Mouse (Mus musculus) ES-Bruce4 (cell line): ENCODE measurements at regions not wholly inside any gene's neighbourhood (a gene's known extent, or its start where the extent isn't known, plus 50 kb on each side); places are given as distances from the start of the nearest gene placed in this dataset.

Source experiments
- CTCF ChIP-seq: IDR thresholded peaks from one replicate; pipeline ENCODE4 v1.8.1; 2011; ENCODE audit warnings: low read depth, low read length
- EP300 ChIP-seq: IDR thresholded peaks from 2 replicates; pipeline ENCODE4 v1.6.1; 2011; ENCODE audit warnings: low read depth, low read length; ENCODE audit not compliant: insufficient read depth
- POLR2A ChIP-seq: IDR thresholded peaks from one replicate; pipeline ENCODE4 v1.8.1; 2011; ENCODE audit warnings: low read length; ENCODE audit not compliant: insufficient read depth

DNA sequence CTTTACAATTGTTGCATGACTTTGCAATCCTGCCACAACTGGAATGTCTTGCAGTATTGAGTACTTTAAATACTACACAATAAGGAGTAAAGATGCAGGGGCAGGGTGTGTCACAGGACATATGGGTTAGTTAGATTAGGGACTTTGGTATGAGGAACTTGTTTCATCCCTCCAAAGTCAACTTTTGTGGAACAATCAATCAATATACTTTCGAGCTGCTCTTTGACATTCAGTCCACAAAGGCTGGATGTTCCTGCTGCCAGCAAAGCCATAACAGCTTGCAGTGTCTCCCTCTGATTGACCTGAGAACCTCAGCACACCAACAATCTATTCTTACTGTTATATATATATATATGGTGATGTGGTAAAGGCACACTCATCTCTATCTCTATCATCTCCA is 314.5 kb downstream of the 9330182O14Rik start:
- TF ChIP-seq POLR2A (no peak), EP300 (no peak), CTCF (no peak)
